Mouse (Mus musculus) adrenal gland, postnatal 10 days (tissue): ENCODE results near the gene Cyp4x1. TPM values are rescaled to one million over a fixed set of nuclear protein-coding genes. Genes with fewer than 3 reads are reported as not detected.

ENCODE experiments used
- DNase-seq: peaks from one replicate; pipeline ENCODE4 v3.0.0; 2021; ENCODE audit warnings: mixed read lengths
- total RNA-seq, 2 experiments: library from RNA; stranded (reverse); gene quantifications; 2 replicates each; pipeline ENCODE4 v1.2.3; 2021

Gene Cyp4x1
- total RNA-seq, 2 experiments from 2014 or later = 0.18 to 0.39 TPM

- DNase-seq = no peak
Measured at GRCm38 (mm10) chr4:115090592-115090991, 43.5 kb downstream of the Cyp4x1 start.

- DNase-seq = peak; percentile 5
Measured at GRCm38 (mm10) chr4:115088611-115089338, 45.3 kb downstream of the Cyp4x1 start, which contains the start of gene Pdzk1ip1. Pdzk1ip1 (plus strand) TSS chr4:115088708.

GRCm38 (mm10) chr4:115086763-115087415 is 47.2 kb downstream of the Cyp4x1 start:
- no peak for DNase-seq

- no peak for DNase-seq
Measured at GRCm38 (mm10) chr4:115086257-115086656, 47.8 kb downstream of the Cyp4x1 start.

GRCm38 (mm10) chr4:115085522-115086095 is 48.5 kb downstream of the Cyp4x1 start:
- DNase-seq = peak; percentile 71

- no peak for DNase-seq
Measured at GRCm38 (mm10) chr4:115083031-115083430, 51.0 kb downstream of the Cyp4x1 start.

GRCm38 (mm10) chr4:115079821-115080349 is 54.2 kb downstream of the Cyp4x1 start:
- no peak for DNase-seq

- peak; percentile 25 for DNase-seq
Measured at GRCm38 (mm10) chr4:115078892-115079820, 54.9 kb downstream of the Cyp4x1 start.

GRCm38 (mm10) chr4:115075204-115075915 is 58.7 kb downstream of the Cyp4x1 start:
- peak; percentile 27 for DNase-seq

- no peak for DNase-seq
Measured at GRCm38 (mm10) chr4:115074789-115075188, 59.3 kb downstream of the Cyp4x1 start.

- DNase-seq = no peak
Measured at GRCm38 (mm10) chr4:115071668-115072067, 62.4 kb downstream of the Cyp4x1 start.

- DNase-seq = no peak
Measured at GRCm38 (mm10) chr4:115063518-115064239, 70.4 kb downstream of the Cyp4x1 start.

- DNase-seq = peak; percentile 52
Measured at GRCm38 (mm10) chr4:115062875-115063517, 71.1 kb downstream of the Cyp4x1 start.

- DNase-seq = no peak
Measured at GRCm38 (mm10) chr4:115062540-115062874, 71.6 kb downstream of the Cyp4x1 start.

- DNase-seq = no peak
Measured at GRCm38 (mm10) chr4:115060753-115061152, 73.3 kb downstream of the Cyp4x1 start.

GRCm38 (mm10) chr4:115059871-115060270 is 74.2 kb downstream of the Cyp4x1 start:
- no peak for DNase-seq

GRCm38 (mm10) chr4:115058871-115059590 is 75.0 kb downstream of the Cyp4x1 start:
- DNase-seq = no peak

- DNase-seq = peak; percentile 24
Measured at GRCm38 (mm10) chr4:115058317-115058761, 75.7 kb downstream of the Cyp4x1 start.

GRCm38 (mm10) chr4:115057674-115058316 is 76.3 kb downstream of the Cyp4x1 start:
- peak; percentile 22 for DNase-seq
